9 mouse cellular contexts compared by ENCODE assay signal in the genomic region with DNA sequence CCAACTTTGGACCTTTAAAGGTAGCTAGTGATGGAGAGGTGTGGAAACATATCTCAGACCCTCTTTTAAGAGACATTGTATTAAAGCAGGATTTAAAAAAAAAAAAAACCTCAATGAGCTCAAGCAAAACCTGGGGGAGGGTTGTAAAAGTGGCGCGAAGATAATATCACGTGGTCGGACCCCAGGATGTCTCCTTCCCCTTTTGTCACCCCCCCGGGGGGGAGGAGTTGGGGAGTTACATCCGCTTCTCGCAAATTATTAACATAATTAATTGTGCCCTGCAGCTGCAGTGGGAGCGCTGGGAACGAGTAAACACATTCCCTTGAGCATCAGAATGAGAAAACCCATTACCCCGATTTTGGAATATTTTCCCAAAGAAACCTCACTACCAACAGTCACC. TPM values are rescaled to one million over a fixed set of nuclear protein-coding genes. Genes with fewer than 3 reads are reported as not detected.
DNase-seq lines count a peak whose midpoint lies in the region; ATAC-seq and TF ChIP-seq lines count a peak whose summit lies in the region.
"Had no signal": no experiment of that assay in that cellular context is flagged by ENCODE, and none has a peak within 500 bp of the region (broad histone marks: within the 10 kb centered on the region; RNA-seq: fewer than 3 reads in every experiment).

No protein-coding gene starts in this region.

- no peak for DNase-seq in hindbrain, embryonic 11.5 days (ENCODE audit: low spot score)
- DNase-seq in hindbrain, embryonic 14.5 days (ENCODE audit: low spot score) = no peak
- peak; percentile 31 for DNase-seq in CD4-positive helper T cell, adult 2 months (ENCODE audit: low read depth, low spot score)
- DNase-seq in adrenal gland, postnatal 25 days = no peak
- no peak for DNase-seq in cerebellum, postnatal 36 days
- DNase-seq: cerebellum, adult 8-10 months; lung, adult 18-20 months had no signal

- H3K36me3 ChIP-seq in hindbrain, embryonic 11.5 days (ENCODE audit: control insufficient read depth, insufficient read depth, low read length) = no peaks in the 10 kb centered on the region
- H3K36me3 ChIP-seq in hindbrain, embryonic 14.5 days (replicated peaks; ENCODE audit: control insufficient read depth, insufficient read depth) = no peaks in the 10 kb centered on the region
- peaks cover 19% of the 10 kb centered on the region for H3K36me3 ChIP-seq in E14TG2a.4 (ENCODE audit: insufficient read depth, low read length)
- no peaks in the 10 kb centered on the region for H3K36me3 ChIP-seq in limb, embryonic 13.5 days

- 26% methylated on average over 10 of the region's 10 CpGs for WGBS in hindbrain, embryonic 11.5 days
- 17% methylated on average over 10 of the region's 10 CpGs for WGBS in hindbrain, embryonic 14.5 days
- 12% methylated on average over 10 of the region's 10 CpGs for WGBS in limb, embryonic 13.5 days

- H3K4me2 ChIP-seq in hindbrain, embryonic 11.5 days (replicated peaks; ENCODE audit: low read depth, low read length) = 0 out of 2 replicates have a peak overlapping the region, but pooled peaks have one; percentile 14
- no peak overlapping the region for H3K4me2 ChIP-seq in hindbrain, embryonic 14.5 days (replicated peaks)
- peak overlapping the region; percentile 90; the same call in 1 of the 2 replicates for H3K4me2 ChIP-seq in limb, embryonic 13.5 days (replicated peaks)

- H3K27me3 ChIP-seq in hindbrain, embryonic 11.5 days (ENCODE audit: control insufficient read depth, insufficient read depth, low read length) = no peaks in the 10 kb centered on the region
- H3K27me3 ChIP-seq in hindbrain, embryonic 14.5 days (ENCODE audit: control insufficient read depth, insufficient read depth, low read length) = peaks cover 27% of the 10 kb centered on the region
- H3K27me3 ChIP-seq in E14TG2a.4 (ENCODE audit: insufficient read depth, low read length) = no peaks in the 10 kb centered on the region
- H3K27me3 ChIP-seq in limb, embryonic 13.5 days = peaks cover 35% of the 10 kb centered on the region

- H3K4me1 ChIP-seq in hindbrain, embryonic 11.5 days (replicated peaks; ENCODE audit: control insufficient read depth, insufficient read depth, low read length) = no peaks in the 10 kb centered on the region
- no peaks in the 10 kb centered on the region for H3K4me1 ChIP-seq in hindbrain, embryonic 14.5 days (replicated peaks; ENCODE audit: control insufficient read depth, insufficient read depth, low read length)
- H3K4me1 ChIP-seq in E14TG2a.4 (replicated peaks; ENCODE audit: low read depth, low read length) = peaks cover 14% of the 10 kb centered on the region
- peaks cover 4% of the 10 kb centered on the region; the same call in 1 of the 2 replicates for H3K4me1 ChIP-seq in limb, embryonic 13.5 days

- no peak overlapping the region for H3K9ac ChIP-seq in hindbrain, embryonic 11.5 days (ENCODE audit: low read depth, low read length)
- no peak overlapping the region for H3K9ac ChIP-seq in hindbrain, embryonic 14.5 days
- H3K9ac ChIP-seq in limb, embryonic 13.5 days = no peak overlapping the region

- H3K4me3 ChIP-seq in hindbrain, embryonic 11.5 days (ENCODE audit: low read depth, low read length) = no peak overlapping the region
- no peak overlapping the region for H3K4me3 ChIP-seq in hindbrain, embryonic 14.5 days (replicated peaks; ENCODE audit: low read length)
- peak overlapping the region; percentile 49 for H3K4me3 ChIP-seq in E14TG2a.4 (replicated peaks; ENCODE audit: low read length)
- H3K4me3 ChIP-seq in limb, embryonic 13.5 days = no peak overlapping the region

- no peak for ATAC-seq in hindbrain, embryonic 11.5 days (ENCODE audit: low FRiP score)
- ATAC-seq in hindbrain, embryonic 14.5 days (ENCODE audit: low FRiP score) = no peak
- ATAC-seq in limb, embryonic 13.5 days (ENCODE audit: low FRiP score, low read depth) = no peak

- TF ChIP-seq CTCF in E14TG2a.4 (conservative IDR thresholded peaks at IDR 0.05; ENCODE audit: low read length) = no peak

- H3K9me3 ChIP-seq in hindbrain, embryonic 11.5 days (ENCODE audit: control insufficient read depth, low read length) = no peaks in the 10 kb centered on the region
- no peaks in the 10 kb centered on the region for H3K9me3 ChIP-seq in hindbrain, embryonic 14.5 days (ENCODE audit: control insufficient read depth, low read length)
- H3K9me3 ChIP-seq in E14TG2a.4 (ENCODE audit: low read length) = no peaks in the 10 kb centered on the region
- H3K9me3 ChIP-seq in limb, embryonic 13.5 days = no peaks in the 10 kb centered on the region

- H3K27ac ChIP-seq in hindbrain, embryonic 11.5 days (ENCODE audit: low read depth, low read length) = no peak overlapping the region
- no peak overlapping the region for H3K27ac ChIP-seq in hindbrain, embryonic 14.5 days
- H3K27ac ChIP-seq in limb, embryonic 13.5 days = no peak overlapping the region

RNA-seq across cellular contexts. Expression of a gene that starts 45.1 kb away (rescaled TPM):
- 4.7 and 5.6 TPM in 2 replicates for polyA plus RNA-seq in hindbrain, embryonic 11.5 days (2014; fragmentation: Nextera tagmentation; extraction: Ambion mirVana)
- polyA plus RNA-seq in hindbrain, embryonic 14.5 days (2014; fragmentation: Nextera tagmentation; extraction: Ambion mirVana) = 8.2 and 9.4 TPM in 2 replicates
- 0.37 and 0.52 TPM in 2 replicates for polyA plus RNA-seq in limb, embryonic 13.5 days (2015; fragmentation: Nextera tagmentation; extraction: Ambion mirVana)
- 13.6 and 14.0 TPM in 2 replicates for total RNA-seq in adrenal gland, postnatal 25 days (2021)
